Mouse (Mus musculus): ENCODE data around the gene Ccl27a.
"Not testable (repeated sequence)": the region's sequence is repeated elsewhere in the genome, so short reads cannot be mapped to it uniquely, and the experiment has no call there.

The Ccl27a gene

GRCm38 (mm10) chr4:41774002-41774401, at the start of gene Ccl27a:
Ccl27a (minus strand) TSS chr4:41774247.
- DNase-seq, result peak; percentile 92 to 94

GRCm38 (mm10) chr4:41783197-41783596, 9.2 kb upstream of the Ccl27a start:
- DNase-seq, result not testable (repeated sequence)

DNA sequence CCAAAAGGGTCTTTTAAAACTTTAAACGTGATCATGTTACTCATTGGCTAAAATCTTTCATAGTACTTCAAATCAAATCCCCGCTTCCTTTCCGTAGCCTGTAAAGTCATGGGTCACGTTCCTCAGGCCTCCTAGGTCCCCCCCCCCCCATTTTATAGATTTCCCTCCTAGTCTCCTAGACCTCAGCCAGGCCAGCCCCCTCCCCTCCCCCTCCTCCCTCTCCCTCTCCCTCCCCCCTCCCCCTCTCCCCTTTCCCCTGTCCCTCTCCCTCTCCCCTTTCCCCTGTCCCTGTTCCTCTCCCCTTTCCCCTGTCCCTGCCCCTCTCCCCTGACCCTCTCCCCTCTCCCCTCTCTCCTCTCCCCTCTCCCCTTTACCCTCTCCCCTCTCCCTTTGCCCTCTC, 8.7 kb upstream of the Ccl27a start:
- DNase-seq, result not testable (repeated sequence)

GRCm38 (mm10) chr4:41781748-41782485, 7.9 kb upstream of the Ccl27a start:
- not testable (repeated sequence) for DNase-seq

GRCm38 (mm10) chr4:41781271-41781670, 7.2 kb upstream of the Ccl27a start:
- not testable (repeated sequence) for DNase-seq

- not testable (repeated sequence) for DNase-seq
Observed at GRCm38 (mm10) chr4:41775840-41776239, 1.8 kb upstream of the Ccl27a start.

DNA sequence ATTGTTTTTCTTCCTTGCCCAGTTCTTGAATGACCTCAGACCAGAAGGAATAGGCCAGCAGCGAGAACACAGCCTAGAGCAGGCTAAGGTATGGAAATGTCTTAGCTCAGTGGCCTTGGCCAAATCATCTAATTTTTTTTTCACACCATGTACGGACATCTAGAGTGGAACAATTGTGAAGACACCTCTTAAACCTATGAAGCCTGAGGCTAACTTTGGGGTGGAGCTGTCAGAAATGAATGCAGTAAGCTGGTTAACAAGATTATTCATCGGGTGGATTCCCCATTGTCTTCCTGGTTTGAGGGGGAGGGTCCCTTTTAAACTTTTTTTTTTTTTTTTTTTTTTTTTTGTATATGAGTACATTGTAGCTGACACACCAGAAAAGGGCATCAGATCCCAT, 459 bp upstream of the Ccl27a start:
- not testable (repeated sequence) for DNase-seq

GRCm38 (mm10) chr4:41773502-41773901, 545 bp downstream of the Ccl27a start:
- DNase-seq, result peak; percentile 64 to 65

DNA sequence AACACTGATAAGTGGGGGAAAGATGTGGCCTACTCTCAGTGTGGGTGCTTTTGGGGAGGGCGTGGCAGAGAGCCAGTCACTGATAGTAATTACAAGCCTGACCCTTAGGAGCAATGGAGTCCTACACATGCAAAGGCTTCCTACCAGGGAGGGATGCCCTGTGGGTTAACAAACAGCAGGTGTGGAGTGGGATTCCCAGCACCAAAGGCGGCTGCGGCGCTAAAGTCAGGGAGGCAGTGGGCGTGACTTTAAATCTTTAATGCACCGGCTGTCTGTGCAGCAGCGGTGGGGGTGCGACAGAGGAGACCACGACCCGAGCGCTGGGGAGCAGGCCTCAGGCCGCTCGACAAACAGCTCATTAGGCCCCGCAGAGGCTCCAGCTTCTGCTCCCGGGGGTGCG, 1.1 kb downstream of the Ccl27a start:
- peak; percentile 19 to 24 for DNase-seq

DNA sequence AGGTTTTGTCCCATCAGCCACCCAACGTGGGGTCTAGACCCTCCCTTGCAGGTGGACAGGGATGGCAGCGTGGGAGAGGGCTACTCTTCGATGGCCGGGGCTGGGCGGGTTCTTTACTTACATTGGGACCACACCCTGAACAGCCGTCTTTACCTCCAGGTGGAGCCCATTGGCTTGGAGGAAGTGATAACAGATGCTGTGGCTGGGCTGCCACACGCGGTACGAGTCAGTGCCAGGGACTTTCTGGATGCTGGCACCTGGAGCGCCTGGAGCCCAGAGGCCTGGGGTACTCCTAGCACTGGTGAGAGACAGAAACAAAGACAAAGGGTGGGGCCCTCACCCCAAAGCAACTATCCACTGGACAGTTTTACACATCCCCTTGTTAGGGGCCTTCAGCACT, 6.7 kb downstream of the Ccl27a start:
- not testable (repeated sequence) for DNase-seq

DNA sequence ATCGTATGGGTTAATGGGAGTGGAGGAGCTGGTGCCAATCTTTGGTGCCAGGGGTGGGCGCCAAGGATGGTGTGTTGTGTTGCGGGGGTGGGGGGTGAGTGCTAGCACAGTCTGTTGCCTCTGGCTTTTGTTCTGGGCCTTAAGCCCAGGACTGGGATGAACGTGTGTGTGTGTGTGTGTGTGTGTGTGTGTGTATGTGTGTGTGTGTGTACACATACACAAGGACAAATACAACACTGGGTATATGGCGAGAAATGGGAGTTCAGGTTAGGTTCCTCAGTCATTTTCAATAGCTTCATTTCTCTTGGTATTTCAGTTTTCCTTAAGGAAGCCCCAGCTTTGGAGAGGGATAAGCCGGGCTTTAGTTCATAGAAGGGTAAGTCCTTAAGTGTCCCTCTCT, 10.9 kb downstream of the Ccl27a start:
- not testable (repeated sequence) for DNase-seq

- DNase-seq, result not testable (repeated sequence)
Observed at GRCm38 (mm10) chr4:41762688-41763114, 11.3 kb downstream of the Ccl27a start.

- no peak for DNase-seq
Observed at GRCm38 (mm10) chr4:41762099-41762687, 11.9 kb downstream of the Ccl27a start.

- no peak for DNase-seq
Observed at GRCm38 (mm10) chr4:41761680-41762079, 12.4 kb downstream of the Ccl27a start.

- no peak for DNase-seq
Observed at GRCm38 (mm10) chr4:41760911-41761310, 13.1 kb downstream of the Ccl27a start.

DNA sequence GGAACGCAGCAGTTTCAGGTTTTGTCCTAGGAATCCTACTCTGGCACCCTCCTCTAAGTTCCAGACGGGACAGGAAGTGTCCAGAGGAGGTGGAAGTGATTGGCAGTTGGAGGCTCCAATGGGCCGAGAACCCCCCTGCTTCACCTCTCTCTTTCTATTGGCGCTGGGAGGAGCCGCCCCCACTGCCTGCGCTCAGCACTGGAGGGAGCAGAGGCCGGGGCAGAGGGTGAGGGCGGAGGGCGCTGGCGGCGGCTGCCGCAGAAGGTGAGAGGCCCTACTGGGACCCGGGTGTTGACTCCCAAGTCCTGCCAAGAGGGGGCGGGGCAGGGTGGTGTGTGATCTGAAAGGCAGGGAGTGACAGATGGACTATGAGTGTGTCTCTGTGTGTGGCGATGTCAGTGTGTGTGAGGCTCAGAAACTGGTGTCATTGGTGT, 13.7 kb downstream of the Ccl27a start:
- peak in 1 of 2 experiments; percentile 12 for DNase-seq

GRCm38 (mm10) chr4:41759656-41760287, 14.3 kb downstream of the Ccl27a start:
- no peak for DNase-seq

GRCm38 (mm10) chr4:41759206-41759605, 14.8 kb downstream of the Ccl27a start:
- DNase-seq, result no peak

DNA sequence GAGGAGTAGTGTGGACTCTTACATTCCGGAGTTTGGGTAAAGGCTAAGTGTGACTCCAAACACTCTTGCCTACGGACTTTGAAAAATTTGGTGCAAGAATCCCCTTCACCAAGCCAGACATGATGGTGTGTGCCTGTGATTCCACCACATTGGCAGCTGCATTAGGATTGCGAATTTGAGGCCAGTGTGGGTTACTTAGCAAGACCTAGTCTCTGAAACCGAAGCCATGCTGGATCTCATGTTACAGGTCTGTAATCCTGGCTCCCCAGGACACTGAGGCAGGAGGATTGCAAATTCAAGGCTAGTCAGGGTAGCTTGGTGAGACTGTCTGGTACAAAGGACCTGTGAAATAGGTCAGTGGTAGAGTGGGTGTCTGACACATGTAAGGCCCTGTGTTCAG, 15.3 kb downstream of the Ccl27a start:
- no peak for DNase-seq

DNA sequence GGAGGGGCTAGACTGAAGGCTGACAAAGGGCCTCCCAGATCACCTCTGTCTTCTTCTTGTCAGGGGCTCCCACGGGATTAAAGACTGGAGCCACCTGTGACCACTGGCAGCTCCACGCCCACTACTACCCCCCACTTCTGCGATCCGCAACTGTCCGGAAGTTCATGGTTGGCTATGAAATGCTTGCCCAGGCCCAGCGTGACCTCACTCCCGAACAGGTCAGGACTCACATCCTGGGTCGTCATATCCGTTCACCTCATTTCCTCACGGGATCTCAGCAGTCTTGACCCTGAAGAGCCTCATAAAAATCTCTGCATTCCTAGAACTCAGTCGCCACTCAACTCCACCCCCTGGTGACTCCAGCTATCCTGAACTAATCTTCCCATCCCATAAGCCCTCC, 16.0 kb downstream of the Ccl27a start:
- DNase-seq, result no peak

- no peak for DNase-seq
Observed at GRCm38 (mm10) chr4:41757321-41757720, 16.7 kb downstream of the Ccl27a start.

- DNase-seq, result no peak
Observed at GRCm38 (mm10) chr4:41756440-41756839, 17.6 kb downstream of the Ccl27a start.

DNA sequence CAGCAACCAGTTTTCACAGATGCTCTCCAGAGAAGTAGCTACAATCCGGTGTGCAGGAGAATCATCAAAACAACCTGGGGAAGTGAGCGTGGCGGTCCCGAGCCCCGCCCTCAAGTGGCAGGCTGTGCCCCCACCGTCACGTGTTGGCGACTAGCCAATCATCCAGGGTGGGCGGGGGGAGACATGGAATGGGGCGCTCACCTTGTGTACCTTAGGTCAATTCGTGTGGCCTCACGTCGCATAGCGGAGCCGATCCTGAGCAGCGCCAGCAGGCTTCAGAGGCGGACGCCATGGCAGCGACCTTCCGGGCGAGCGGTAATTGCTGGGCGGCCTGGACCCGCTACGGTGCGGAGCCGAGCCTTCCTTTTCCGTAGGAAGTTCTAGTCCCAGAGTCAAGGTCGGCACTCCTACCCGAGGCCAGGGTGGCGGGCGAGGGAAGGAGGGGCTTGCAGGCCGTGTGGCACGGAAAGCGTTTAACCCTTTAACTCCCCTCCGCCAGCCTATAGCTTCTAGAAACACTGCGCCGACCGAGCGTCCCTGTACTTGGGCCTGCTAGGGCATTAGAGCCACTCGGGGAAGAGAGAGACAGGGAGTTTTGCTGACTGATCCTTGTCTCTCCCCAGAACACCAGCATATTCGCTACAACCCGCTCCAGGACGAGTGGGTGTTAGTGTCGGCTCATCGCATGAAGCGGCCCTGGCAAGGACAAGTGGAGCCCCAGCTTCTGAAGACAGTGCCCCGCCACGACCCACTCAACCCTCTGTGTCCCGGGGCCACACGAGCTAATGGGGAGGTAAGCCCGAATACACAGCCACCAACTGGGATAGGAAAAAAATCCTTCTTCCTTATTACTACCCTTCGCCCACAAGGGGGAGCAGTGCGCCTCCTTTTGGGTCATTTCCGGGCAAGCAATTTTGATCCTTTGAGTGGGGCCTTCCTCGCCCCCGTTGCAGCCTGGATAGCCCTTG, 18.4 kb downstream of the Ccl27a start, which contains the start of gene Sigmar1:
Gene Sigmar1 (minus strand): TSS at position 820 of the 968 bp plus-strand sequence.
- peak; percentile 93 to 95 for DNase-seq

Data from B cell, adult 2 months (primary cell).